Comparison of ENCODE assay signal across 25 mouse cellular contexts in genomic region chr5:17982770-17983169, GRCm38 (mm10). TPM values are rescaled to one million over a fixed set of nuclear protein-coding genes. Genes with fewer than 3 reads are reported as not detected.
DNase-seq lines count a peak whose midpoint lies in the region; ATAC-seq and TF ChIP-seq lines count a peak whose summit lies in the region.
"Had no signal": no experiment of that assay in that cellular context is flagged by ENCODE, and none has a peak within 500 bp of the region (broad histone marks: within the 10 kb centered on the region; RNA-seq: fewer than 3 reads in every experiment).

No protein-coding gene starts in this region.

- H3K4me3 ChIP-seq in heart, adult 2 months: no peak overlapping the region
- no peak overlapping the region for H3K4me3 ChIP-seq in heart, embryonic 11.5 days (ENCODE audit: low read depth, low read length)
- no peak overlapping the region for H3K4me3 ChIP-seq in limb, embryonic 13.5 days
- no peak overlapping the region for H3K4me3 ChIP-seq in hindbrain, embryonic 14.5 days (replicated peaks; ENCODE audit: low read length)
- H3K4me3 ChIP-seq: erythroblast, embryonic 14.5 days; hindbrain, embryonic 15.5 days; liver, embryonic 12.5 days; megakaryocyte, embryonic 14.5 days; neural tube, embryonic 12.5 days had no signal

- peaks cover 22% of the 10 kb centered on the region for H3K36me3 ChIP-seq in heart, adult 2 months (ENCODE audit: control insufficient read depth, insufficient read depth, low read length)
- no peaks in the 10 kb centered on the region; the same call in 1 of the 2 replicates for H3K36me3 ChIP-seq in heart, embryonic 11.5 days (ENCODE audit: control insufficient read depth, insufficient read depth, low read length)
- H3K36me3 ChIP-seq in limb, embryonic 13.5 days: no peaks in the 10 kb centered on the region
- no peaks in the 10 kb centered on the region for H3K36me3 ChIP-seq in hindbrain, embryonic 14.5 days (replicated peaks; ENCODE audit: control insufficient read depth, insufficient read depth)
- H3K36me3 ChIP-seq: G1E; hindbrain, embryonic 15.5 days; liver, embryonic 12.5 days; neural tube, embryonic 12.5 days had no signal

- TF ChIP-seq CTCF in heart, adult 2 months (IDR thresholded peaks at IDR 0.05): no peak

- peaks cover 15% of the 10 kb centered on the region for H3K4me1 ChIP-seq in heart, adult 2 months (ENCODE audit: control insufficient read depth, insufficient read depth, low read length)
- no peaks in the 10 kb centered on the region for H3K4me1 ChIP-seq in heart, embryonic 11.5 days (ENCODE audit: control insufficient read depth, insufficient read depth, low read length)
- H3K4me1 ChIP-seq in limb, embryonic 13.5 days: no peaks in the 10 kb centered on the region
- no peaks in the 10 kb centered on the region for H3K4me1 ChIP-seq in hindbrain, embryonic 14.5 days (replicated peaks; ENCODE audit: control insufficient read depth, insufficient read depth, low read length)
- H3K4me1 ChIP-seq: hindbrain, embryonic 15.5 days; liver, embryonic 12.5 days; megakaryocyte, embryonic 14.5 days; neural tube, embryonic 12.5 days had no signal

- H3K9me3 ChIP-seq in heart, embryonic 11.5 days (replicated peaks; ENCODE audit: control insufficient read depth, low read length): no peaks in the 10 kb centered on the region
- H3K9me3 ChIP-seq in limb, embryonic 13.5 days: no peaks in the 10 kb centered on the region
- H3K9me3 ChIP-seq in hindbrain, embryonic 14.5 days (ENCODE audit: control insufficient read depth, low read length): no peaks in the 10 kb centered on the region
- H3K9me3 ChIP-seq: hindbrain, embryonic 15.5 days; neural tube, embryonic 12.5 days had no signal

- H3K79me2 ChIP-seq in heart, adult 2 months (replicated peaks; ENCODE audit: control insufficient read depth, insufficient read depth, low read length): no peaks in the 10 kb centered on the region

- WGBS in heart, adult 2 months: 3% methylated on average over 4 of the region's 4 CpGs
- 18% methylated on average over 4 of the region's 4 CpGs for WGBS in heart, embryonic 11.5 days (ENCODE audit: insufficient replicate concordance)
- WGBS in limb, embryonic 13.5 days: 69% methylated on average over 4 of the region's 4 CpGs
- 78% methylated on average over 4 of the region's 4 CpGs for WGBS in hindbrain, embryonic 14.5 days

- H3K9ac ChIP-seq in heart, adult 2 months (ENCODE audit: low read depth, low read length): no peak overlapping the region
- no peak overlapping the region for H3K9ac ChIP-seq in heart, embryonic 11.5 days (ENCODE audit: low read depth, low read length)
- no peak overlapping the region for H3K9ac ChIP-seq in limb, embryonic 13.5 days
- no peak overlapping the region for H3K9ac ChIP-seq in hindbrain, embryonic 14.5 days
- H3K9ac ChIP-seq: hindbrain, embryonic 15.5 days; liver, embryonic 12.5 days; neural tube, embryonic 12.5 days had no signal

- peak overlapping the region; percentile 85 for H3K27ac ChIP-seq in heart, adult 2 months
- H3K27ac ChIP-seq in heart, embryonic 11.5 days (ENCODE audit: low read depth, low read length): no peak overlapping the region; the same call in 1 of the 2 replicates
- H3K27ac ChIP-seq in limb, embryonic 13.5 days: no peak overlapping the region
- no peak overlapping the region for H3K27ac ChIP-seq in hindbrain, embryonic 14.5 days
- H3K27ac ChIP-seq: hindbrain, embryonic 15.5 days; liver, embryonic 12.5 days; neural tube, embryonic 12.5 days had no signal

- DNase-seq in heart, adult 2 months: peak in 1 of 2 experiments; percentile 17
- no peak for DNase-seq in heart, postnatal 36 days
- DNase-seq in adipocyte (ENCODE audit: low spot score): peak; percentile 66
- no peak for DNase-seq in cerebellum, adult 9-11 months
- DNase-seq in urinary bladder, postnatal 10 days (ENCODE audit: low spot score): no peak
- DNase-seq in hindbrain, embryonic 14.5 days (ENCODE audit: low spot score): no peak
- DNase-seq: adrenal gland, adult 8-10 months; cerebellum, adult 8-10 months; gastrocnemius, postnatal 25 days; kidney, adult 9 months; kidney, postnatal 4 days; right cerebral cortex, postnatal 25 days; thymus, adult 18-20 months had no signal

- TF ChIP-seq POLR2A in heart, adult 2 months (IDR thresholded peaks at IDR 0.05; ENCODE audit: insufficient read depth, low read depth, low read length): peak; percentile 52; the same call in 1 of the 2 replicates

- no peaks in the 10 kb centered on the region for H3K27me3 ChIP-seq in heart, adult 2 months (ENCODE audit: control insufficient read depth, insufficient read depth, low read length)
- H3K27me3 ChIP-seq in heart, embryonic 11.5 days (ENCODE audit: control insufficient read depth, insufficient read depth, low read length): no peaks in the 10 kb centered on the region
- H3K27me3 ChIP-seq in limb, embryonic 13.5 days: no peaks in the 10 kb centered on the region
- no peaks in the 10 kb centered on the region for H3K27me3 ChIP-seq in hindbrain, embryonic 14.5 days (ENCODE audit: control insufficient read depth, insufficient read depth, low read length)
- H3K27me3 ChIP-seq: hindbrain, embryonic 15.5 days; liver, embryonic 12.5 days; megakaryocyte, embryonic 14.5 days; neural tube, embryonic 12.5 days had no signal

- peak; percentile 77; the same call in 1 of the 2 replicates for ATAC-seq in heart, embryonic 11.5 days (replicated peaks; ENCODE audit: insufficient number of reproducible peaks, low FRiP score, low TSS enrichment)
- peak; percentile 80 for ATAC-seq in limb, embryonic 13.5 days (ENCODE audit: low FRiP score, low read depth)
- no peak for ATAC-seq in hindbrain, embryonic 14.5 days (ENCODE audit: low FRiP score)
- ATAC-seq: forebrain, embryonic 16.5 days; liver, embryonic 12.5 days had no signal

- intact Hi-C loops in heart, adult 2 months (cut with DNase I): loop anchor here (2.0 to 5.0 kb wide), 2 partner anchors 44 to 100 kb away; no protein-coding TSS in a partner anchor
- intact Hi-C loops in heart, postnatal 36 days (cut with DNase I): loop anchor here (5.0 kb wide), 2 partner anchors 105 to 140 kb away; no protein-coding TSS in a partner anchor

- H3K4me2 ChIP-seq in heart, embryonic 11.5 days: no peak overlapping the region
- H3K4me2 ChIP-seq in limb, embryonic 13.5 days (replicated peaks): no peak overlapping the region
- H3K4me2 ChIP-seq in hindbrain, embryonic 14.5 days (replicated peaks): no peak overlapping the region
- H3K4me2 ChIP-seq: hindbrain, embryonic 15.5 days; liver, embryonic 12.5 days; neural tube, embryonic 12.5 days had no signal

- TF ChIP-seq EP300 in heart, adult 2 months (IDR thresholded peaks at IDR 0.05; ENCODE audit: insufficient read depth, low read depth, low read length): no peak

RNA-seq across cellular contexts. Expression of gene Gnat3, which starts 20.4 kb away (rescaled TPM):
- total RNA-seq in heart, adult 2 months (2021): under 1 TPM; 0.70 to 0.76 TPM
- polyA plus RNA-seq in heart, adult 2 months (2012; rRNA removed): 0.08 and 0.12 TPM in 2 replicates
- under 1 TPM; 0.58 to 0.95 TPM for total RNA-seq in heart, postnatal 36 days (2021)
- polyA plus RNA-seq in heart, embryonic 11.5 days (2014; fragmentation: Nextera tagmentation; extraction: Ambion mirVana): not detected in 2 replicates
- polyA plus RNA-seq in limb, embryonic 13.5 days (2015; fragmentation: Nextera tagmentation; extraction: Ambion mirVana): not detected in 2 replicates
- polyA plus RNA-seq in hindbrain, embryonic 14.5 days (2014; fragmentation: Nextera tagmentation; extraction: Ambion mirVana): not detected in 2 replicates
- total RNA-seq: adrenal gland, adult 8-10 months; layer of hippocampus, postnatal 14 days; left cerebral cortex, postnatal 14 days; midbrain, postnatal 0 days had no signal
- polyA plus RNA-seq: erythroblast, embryonic 14.5 days; forebrain, embryonic 16.5 days; G1E; hindbrain, embryonic 15.5 days; liver, embryonic 12.5 days; midbrain, postnatal 0 days had no signal
